Comparison of ENCODE assay signal across 8 mouse cellular contexts in genomic region chr6:31563235-31564181, GRCm38 (mm10). TPM values are rescaled to one million over a fixed set of nuclear protein-coding genes. Genes with fewer than 3 reads are reported as not detected.
A peak's percentile ranks its signal among the peaks of the same experiment; 100 is the strongest.
DNase-seq lines count a peak whose midpoint lies in the region; ATAC-seq lines count a peak whose summit lies in the region.

TSS of gene Podxl (minus strand) at chr6:31563981.

- ATAC-seq in hindbrain, embryonic 11.5 days (ENCODE audit: low FRiP score) = peak; percentile 89

- H3K4me2 ChIP-seq in hindbrain, embryonic 11.5 days (replicated peaks; ENCODE audit: low read depth, low read length) = peak within 1 kb of the TSS; percentile 94

- no peaks in the 10 kb centered on the region for H3K27me3 ChIP-seq in hindbrain, embryonic 11.5 days (ENCODE audit: control insufficient read depth, insufficient read depth, low read length)

- peak within 1 kb of the TSS; percentile 62; the same call in 1 of the 2 replicates for H3K27ac ChIP-seq in hindbrain, embryonic 11.5 days (ENCODE audit: low read depth, low read length)

- H3K4me3 ChIP-seq in hindbrain, embryonic 11.5 days (ENCODE audit: low read depth, low read length) = peak within 1 kb of the TSS; percentile 70

- H3K36me3 ChIP-seq in hindbrain, embryonic 11.5 days (ENCODE audit: control insufficient read depth, insufficient read depth, low read length) = no peaks in the 10 kb centered on the region

- H3K9ac ChIP-seq in hindbrain, embryonic 11.5 days (ENCODE audit: low read depth, low read length) = peak within 1 kb of the TSS; percentile 83

- H3K4me1 ChIP-seq in hindbrain, embryonic 11.5 days (replicated peaks; ENCODE audit: control insufficient read depth, insufficient read depth, low read length) = no peaks in the 10 kb centered on the region

- DNase-seq in ES-CJ7 (ENCODE audit: low read depth, low spot score) = peak; percentile 77
- peak; percentile 70 for DNase-seq in c-Kit-positive CD71-positive TER-119-negative erythroid progenitor cells, embryonic 14.5 days (ENCODE audit: low read depth)
- peak; percentile 47 for DNase-seq in forelimb bud, embryonic 11.5 days (ENCODE audit: low read depth, low spot score)
- DNase-seq in hindbrain, embryonic 11.5 days (ENCODE audit: low spot score) = peak; percentile 92
- peak; percentile 53 to 61 for DNase-seq in layer of hippocampus, postnatal 14 days (ENCODE audit: low spot score in 2 of 2)
- peak; percentile 89 for DNase-seq in lung, postnatal 14 days
- DNase-seq in retina, embryonic 14.5 days (ENCODE audit: low spot score) = peak; percentile 84
- peak; percentile 65 for DNase-seq in thymus, postnatal 25 days

- no peaks in the 10 kb centered on the region for H3K9me3 ChIP-seq in hindbrain, embryonic 11.5 days (ENCODE audit: control insufficient read depth, low read length)

- WGBS in hindbrain, embryonic 11.5 days = under 1% methylated on average over 55 of the region's 91 CpGs

RNA-seq across cellular contexts. Expression of gene Podxl, which starts in this region (rescaled TPM):
- polyA plus RNA-seq in hindbrain, embryonic 11.5 days (2014; fragmentation: Nextera tagmentation; extraction: Ambion mirVana) = 10.2 and 12.4 TPM in 2 replicates
- 10 to 100 TPM; 16.4 to 18.9 TPM for total RNA-seq in layer of hippocampus, postnatal 14 days (2021)

Comparison
In these comparisons a context has a peak if more than half of its experiments do, and no peak if none do; other contexts are left out.
1. Peak in every context shown above with its lines: DNase-seq, ATAC-seq, H3K4me3 ChIP-seq and H3K27ac ChIP-seq.